Mouse (Mus musculus): ENCODE measurements around the gene Gzmf. TPM values are rescaled to one million over a fixed set of nuclear protein-coding genes. Genes with fewer than 3 reads are reported as not detected.
"Not testable (repeated sequence)": the region's sequence is repeated elsewhere in the genome, so short reads cannot be mapped to it uniquely, and the experiment has no call there.

The Gzmf gene
- polyA plus RNA-seq, 1 experiment: not detected

DNA sequence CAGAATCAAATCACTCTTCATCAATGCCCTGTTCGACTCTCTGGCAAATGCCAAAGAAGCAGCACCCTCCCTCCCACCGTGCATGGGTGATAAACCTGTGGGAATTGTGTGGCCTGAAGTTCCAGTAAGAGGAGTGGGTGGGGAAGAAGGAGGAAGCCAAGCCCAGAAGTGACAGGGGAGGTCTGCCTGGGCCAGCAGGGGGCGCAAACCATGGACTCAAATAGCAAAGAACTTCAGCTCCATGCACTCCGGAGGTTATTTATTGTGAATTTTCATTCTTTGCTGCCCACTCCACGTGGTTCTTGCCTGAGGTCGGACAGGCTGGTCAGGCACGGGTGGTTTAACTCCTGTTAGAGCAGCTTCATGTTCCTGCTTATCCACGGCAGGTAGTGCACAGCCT is 33.6 kb downstream of the Gzmf start:
- peak; percentile 34; the same call in 1 of the 2 replicates for TF ChIP-seq CTCF (IDR thresholded peaks at IDR 0.05; ENCODE audit: extremely low read depth, insufficient read length, insufficient replicate concordance, low read depth, low read length)
- H3K36me3 ChIP-seq (ENCODE audit: control insufficient read depth, insufficient read depth, low read length); H3K4me3 ChIP-seq (ENCODE audit: low read depth, low read length); H3K4me1 ChIP-seq (ENCODE audit: control insufficient read depth, insufficient read depth, insufficient read length, low read length); H3K27ac ChIP-seq (ENCODE audit: insufficient read depth, low read depth, low read length); H3K27me3 ChIP-seq (ENCODE audit: control insufficient read depth, insufficient read depth, low read length): not testable (repeated sequence)
- WGBS: 20% methylated on average over 8 of the region's 8 CpGs

DNA sequence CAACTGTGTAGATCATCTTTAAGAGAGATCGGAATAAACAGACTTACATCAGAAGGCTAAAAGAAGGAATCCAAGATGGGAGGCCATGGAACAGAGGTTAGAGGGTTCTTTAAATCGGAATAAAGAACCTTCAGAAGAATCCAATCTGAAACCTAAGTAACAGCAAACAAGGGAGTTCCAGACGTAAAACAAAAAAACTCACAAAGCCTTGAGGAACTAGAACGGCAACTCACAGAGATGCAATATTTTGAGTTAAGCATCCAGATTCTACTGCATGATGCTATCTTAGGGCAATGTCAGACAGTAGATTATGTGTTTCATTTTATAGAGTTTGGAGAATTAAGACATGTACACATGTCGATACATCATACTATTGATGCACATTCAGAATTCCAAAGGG is 36.7 kb downstream of the Gzmf start, which contains the start of gene Gzmn:
Gzmn (minus strand) TSS at position 101 of the 400 bp plus-strand sequence.
- Histone ChIP-seq H3K4me1 (ENCODE audit: control insufficient read depth, insufficient read depth, insufficient read length, low read length) (no peaks in the 10 kb centered on the region), H3K4me3 (ENCODE audit: low read depth, low read length) (no peak within 1 kb of the TSS), H3K27ac (ENCODE audit: insufficient read depth, low read depth, low read length) (no peak within 1 kb of the TSS), H3K27me3 (ENCODE audit: control insufficient read depth, insufficient read depth, low read length) (no peaks in the 10 kb centered on the region), H3K36me3 (ENCODE audit: control insufficient read depth, insufficient read depth, low read length) (no peaks in the 10 kb centered on the region)
- TF ChIP-seq POLR2A (IDR thresholded peaks at IDR 0.05; ENCODE audit: low read depth, low read length): no peak
- TF ChIP-seq CTCF (IDR thresholded peaks at IDR 0.05; ENCODE audit: extremely low read depth, insufficient read length, insufficient replicate concordance, low read depth, low read length): no peak
- WGBS: 86% methylated on average over 5 of the region's 5 CpGs

GRCm38 (mm10) chr14:56173396-56173795 is 37.8 kb downstream of the Gzmf start:
- no peaks in the 10 kb centered on the region for H3K27me3 ChIP-seq (ENCODE audit: control insufficient read depth, insufficient read depth, low read length)
- no peak overlapping the region for H3K4me3 ChIP-seq (ENCODE audit: low read depth, low read length)
- no peak for TF ChIP-seq CTCF (IDR thresholded peaks at IDR 0.05; ENCODE audit: extremely low read depth, insufficient read length, insufficient replicate concordance, low read depth, low read length)
- TF ChIP-seq POLR2A (IDR thresholded peaks at IDR 0.05; ENCODE audit: low read depth, low read length): no peak
- no peak overlapping the region for H3K27ac ChIP-seq (ENCODE audit: insufficient read depth, low read depth, low read length)
- no peaks in the 10 kb centered on the region for H3K4me1 ChIP-seq (ENCODE audit: control insufficient read depth, insufficient read depth, insufficient read length, low read length)
- H3K36me3 ChIP-seq (ENCODE audit: control insufficient read depth, insufficient read depth, low read length): no peaks in the 10 kb centered on the region
- WGBS: 92% methylated on average over 6 of the region's 6 CpGs

- Histone ChIP-seq H3K36me3 (ENCODE audit: control insufficient read depth, insufficient read depth, low read length) (no peaks in the 10 kb centered on the region), H3K27ac (ENCODE audit: insufficient read depth, low read depth, low read length) (no peak overlapping the region), H3K4me3 (ENCODE audit: low read depth, low read length) (no peak overlapping the region), H3K4me1 (ENCODE audit: control insufficient read depth, insufficient read depth, insufficient read length, low read length) (no peaks in the 10 kb centered on the region), H3K27me3 (ENCODE audit: control insufficient read depth, insufficient read depth, low read length) (no peaks in the 10 kb centered on the region)
- WGBS: 88% methylated on average over 5 of the region's 5 CpGs
- TF ChIP-seq CTCF (IDR thresholded peaks at IDR 0.05; ENCODE audit: extremely low read depth, insufficient read length, insufficient replicate concordance, low read depth, low read length) (no peak), POLR2A (IDR thresholded peaks at IDR 0.05; ENCODE audit: low read depth, low read length) (no peak)
Measured at GRCm38 (mm10) chr14:56172744-56173143, 38.5 kb downstream of the Gzmf start.

DNA sequence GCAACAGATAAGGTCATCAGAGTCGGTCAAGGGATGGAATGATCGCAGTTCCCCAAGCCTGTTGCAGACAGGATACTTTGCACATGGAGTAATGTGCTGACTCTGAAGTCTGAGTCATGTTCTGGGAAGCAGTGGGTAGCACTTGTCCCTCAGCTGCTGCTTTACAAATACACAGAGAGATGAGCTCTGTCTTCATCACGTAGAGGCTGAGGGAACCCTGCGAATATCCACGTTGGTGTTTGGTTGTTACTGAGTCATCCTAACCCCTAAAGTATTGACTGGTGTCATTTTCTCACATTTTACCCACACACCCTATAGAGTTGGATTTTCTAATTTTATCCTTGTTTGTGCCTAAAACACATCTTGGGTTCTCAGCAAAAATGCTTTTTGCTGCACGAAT is 43.2 kb downstream of the Gzmf start:
- Histone ChIP-seq H3K27me3 (ENCODE audit: control insufficient read depth, insufficient read depth, low read length) (no peaks in the 10 kb centered on the region), H3K4me1 (ENCODE audit: control insufficient read depth, insufficient read depth, insufficient read length, low read length) (no peaks in the 10 kb centered on the region), H3K4me3 (ENCODE audit: low read depth, low read length) (no peak overlapping the region), H3K27ac (ENCODE audit: insufficient read depth, low read depth, low read length) (no peak overlapping the region), H3K36me3 (ENCODE audit: control insufficient read depth, insufficient read depth, low read length) (no peaks in the 10 kb centered on the region)
- 70% methylated on average over 6 of the region's 6 CpGs for WGBS
- TF ChIP-seq CTCF (IDR thresholded peaks at IDR 0.05; ENCODE audit: extremely low read depth, insufficient read length, insufficient replicate concordance, low read depth, low read length) (no peak), POLR2A (IDR thresholded peaks at IDR 0.05; ENCODE audit: low read depth, low read length) (no peak)

GRCm38 (mm10) chr14:56162109-56162508 is 49.1 kb downstream of the Gzmf start:
- Histone ChIP-seq H3K4me3 (ENCODE audit: low read depth, low read length) (no peak overlapping the region), H3K27ac (ENCODE audit: insufficient read depth, low read depth, low read length) (no peak overlapping the region), H3K36me3 (ENCODE audit: control insufficient read depth, insufficient read depth, low read length) (no peaks in the 10 kb centered on the region), H3K27me3 (ENCODE audit: control insufficient read depth, insufficient read depth, low read length) (no peaks in the 10 kb centered on the region), H3K4me1 (ENCODE audit: control insufficient read depth, insufficient read depth, insufficient read length, low read length) (no peaks in the 10 kb centered on the region)
- 83% methylated on average over 2 of the region's 2 CpGs for WGBS
- TF ChIP-seq POLR2A (IDR thresholded peaks at IDR 0.05; ENCODE audit: low read depth, low read length): no peak
- no peak for TF ChIP-seq CTCF (IDR thresholded peaks at IDR 0.05; ENCODE audit: extremely low read depth, insufficient read length, insufficient replicate concordance, low read depth, low read length)

DNA sequence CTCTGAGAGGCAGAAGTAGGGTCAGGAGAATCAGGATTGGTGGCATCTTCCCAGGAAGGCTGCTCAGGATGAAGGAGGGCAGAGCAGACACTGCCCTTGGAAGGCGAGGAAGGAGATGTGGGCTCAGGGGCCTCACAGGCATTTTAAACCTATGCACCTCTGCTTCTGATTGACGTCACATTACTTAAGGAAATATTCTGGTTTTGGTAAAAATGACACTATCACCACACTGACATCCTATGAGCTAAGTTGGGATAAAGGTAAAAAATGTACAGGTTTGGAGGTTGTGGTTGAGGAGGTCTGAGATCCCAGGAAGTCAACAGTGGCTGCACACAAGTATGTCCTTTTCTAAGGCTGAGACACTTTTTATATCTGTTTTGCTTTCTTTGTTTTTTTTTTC is 51.7 kb downstream of the Gzmf start, which contains the start of gene Gzmg:
Gzmg (minus strand) TSS at position 101 of the 400 bp plus-strand sequence.
- not testable (repeated sequence) for H3K4me3 ChIP-seq (ENCODE audit: low read depth, low read length); H3K4me1 ChIP-seq (ENCODE audit: control insufficient read depth, insufficient read depth, insufficient read length, low read length); H3K27me3 ChIP-seq (ENCODE audit: control insufficient read depth, insufficient read depth, low read length); H3K27ac ChIP-seq (ENCODE audit: insufficient read depth, low read depth, low read length); H3K36me3 ChIP-seq (ENCODE audit: control insufficient read depth, insufficient read depth, low read length)
- 77% methylated on average over 2 of the region's 2 CpGs for WGBS

GRCm38 (mm10) chr14:56155340-56155739 is 55.9 kb downstream of the Gzmf start:
- TF ChIP-seq CTCF (IDR thresholded peaks at IDR 0.05; ENCODE audit: extremely low read depth, insufficient read length, insufficient replicate concordance, low read depth, low read length): 0 out of 2 replicates have a peak, but pooled peaks have one; percentile 6
- no peak for TF ChIP-seq POLR2A (IDR thresholded peaks at IDR 0.05; ENCODE audit: low read depth, low read length)
- Histone ChIP-seq H3K4me3 (ENCODE audit: low read depth, low read length) (no peak overlapping the region), H3K4me1 (ENCODE audit: control insufficient read depth, insufficient read depth, insufficient read length, low read length) (no peaks in the 10 kb centered on the region), H3K36me3 (ENCODE audit: control insufficient read depth, insufficient read depth, low read length) (no peaks in the 10 kb centered on the region), H3K27ac (ENCODE audit: insufficient read depth, low read depth, low read length) (no peak overlapping the region), H3K27me3 (ENCODE audit: control insufficient read depth, insufficient read depth, low read length) (no peaks in the 10 kb centered on the region)
- 66% methylated on average over 2 of the region's 2 CpGs for WGBS

Other genes with a start within 250 kb of the Gzmf start
- 3.0 and 11.6 TPM in 2 replicates for gene Mcpt1, start 193.4 kb downstream of the Gzmf start, polyA plus RNA-seq (2012; rRNA removed)
- not detected in 2 replicates for gene Mcpt9, start 180.9 kb downstream of the Gzmf start, polyA plus RNA-seq (2012; rRNA removed)
- gene Mcpt2, start 169.4 kb downstream of the Gzmf start, polyA plus RNA-seq (2012; rRNA removed): 0.93 and 1.7 TPM in 2 replicates
- gene Mcpt4, start 149.1 kb downstream of the Gzmf start, polyA plus RNA-seq (2012; rRNA removed): 0.14 and 0.34 TPM in 2 replicates
- not detected in 2 replicates for gene Mcpt8, start 126.1 kb downstream of the Gzmf start, polyA plus RNA-seq (2012; rRNA removed)
- 0.25 TPM in 1 of 2 replicates, not detected in the other for gene Ctsg, start 108.8 kb downstream of the Gzmf start, polyA plus RNA-seq (2012; rRNA removed)
- not detected in 2 replicates for gene Gzme, start 90.8 kb downstream of the Gzmf start, polyA plus RNA-seq (2012; rRNA removed)
- not detected in 2 replicates for gene Gzmd, start 78.8 kb downstream of the Gzmf start, polyA plus RNA-seq (2012; rRNA removed)
- not detected in 2 replicates for gene Gzmg, start 51.8 kb downstream of the Gzmf start, polyA plus RNA-seq (2012; rRNA removed)
- not detected in 2 replicates for gene Gzmn, start 36.8 kb downstream of the Gzmf start, polyA plus RNA-seq (2012; rRNA removed)
- gene Gzmc, start 23.2 kb upstream of the Gzmf start, polyA plus RNA-seq (2012; rRNA removed): not detected in 2 replicates
- 11.1 and 12.3 TPM in 2 replicates for gene Gzmb, start 50.8 kb upstream of the Gzmf start, polyA plus RNA-seq (2012; rRNA removed)
- gene Atp12a, start 153.7 kb upstream of the Gzmf start, polyA plus RNA-seq (2012; rRNA removed): 0.06 TPM in 1 of 2 replicates, not detected in the other
- gene Rnf17, start 191.2 kb upstream of the Gzmf start, polyA plus RNA-seq (2012; rRNA removed): not detected in 2 replicates